ENCODE assay signal across 17 mouse cellular contexts in the genomic region with DNA sequence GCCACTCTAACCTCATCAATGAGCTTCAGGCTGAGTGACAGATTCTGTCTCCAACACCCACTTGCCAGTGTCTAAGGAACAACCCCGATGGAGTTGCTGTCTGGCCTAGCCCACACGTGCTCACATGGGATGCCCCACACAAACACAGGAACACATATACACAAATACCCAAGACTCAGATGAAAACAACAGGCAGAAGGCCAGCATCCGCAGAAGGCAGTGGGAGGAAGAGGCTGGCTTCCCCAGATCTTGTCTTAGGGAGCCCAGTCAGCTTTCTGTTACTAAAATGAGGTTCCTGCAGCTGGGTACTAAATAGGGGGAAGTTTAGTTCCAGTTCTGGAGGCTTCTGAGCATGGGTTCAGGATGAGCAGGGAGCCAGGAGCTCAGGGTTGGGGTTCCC.
A peak's percentile ranks its signal among the peaks of the same experiment; 100 is the strongest.
DNase-seq lines count a peak whose midpoint lies in the region; TF ChIP-seq lines count a peak whose summit lies in the region.
"Had no signal": no experiment of that assay in that cellular context is flagged by ENCODE, and none has a peak within 500 bp of the region (broad histone marks: within the 10 kb centered on the region; RNA-seq: fewer than 3 reads in every experiment).

No protein-coding gene starts in this region.

- peaks cover 11% of the 10 kb centered on the region for H3K4me1 ChIP-seq in thymus, adult 2 months (replicated peaks; ENCODE audit: control insufficient read depth, insufficient read depth, low read length)

- no peak for TF ChIP-seq CTCF in thymus, adult 2 months (IDR thresholded peaks at IDR 0.05; ENCODE audit: borderline replicate concordance, control insufficient read depth, extremely low read depth, insufficient read depth, low read length, poor library complexity)

- no peak overlapping the region for H3K27ac ChIP-seq in thymus, adult 2 months (ENCODE audit: control insufficient read depth, insufficient read depth, low read length)
- H3K27ac ChIP-seq: embryonic facial prominence, embryonic 12.5 days; neural tube, embryonic 15.5 days; stomach, embryonic 15.5 days had no signal

- intact Hi-C loops in left cerebral cortex, postnatal 4 days (cut with DNase I), result no loop called here

- 58% methylated on average over 3 of the region's 3 CpGs for WGBS in thymus, adult 2 months

- DNase-seq in left cerebral cortex, adult 11 months (ENCODE audit: low spot score), result peak; percentile 53
- DNase-seq in left cerebral cortex, postnatal 4 days, result no peak
- DNase-seq in frontal cortex, postnatal 14 days (ENCODE audit: low spot score in 2 of 2), result peak; percentile 41 to 46
- DNase-seq in left cerebral cortex, adult 18-20 months (ENCODE audit: low spot score in 2 of 2), result peak; percentile 34 to 63
- DNase-seq in right cerebral cortex, postnatal 36 days (ENCODE audit: low spot score in 2 of 2), result peak; percentile 57 to 72
- no peak for DNase-seq in ovary, adult 18-20 months (ENCODE audit: low spot score)
- DNase-seq in thymus, adult 2 months, result no peak
- DNase-seq: adrenal gland, adult 8-10 months; B cell, adult 2 months; cerebellum, postnatal 25 days; gastrocnemius, postnatal 14 days; kidney, postnatal 14 days; thymus, postnatal 25 days had no signal

- no peak for TF ChIP-seq POLR2A in thymus, adult 2 months (IDR thresholded peaks at IDR 0.05; ENCODE audit: control insufficient read depth, extremely low read depth, insufficient read depth, low read length, poor library complexity)

- H3K4me3 ChIP-seq in thymus, adult 2 months (ENCODE audit: control insufficient read depth, insufficient read depth, low read length), result no peak overlapping the region
- H3K4me3 ChIP-seq: embryonic facial prominence, embryonic 12.5 days; heart, embryonic 12.5 days; neural tube, embryonic 15.5 days; stomach, embryonic 15.5 days had no signal

- no peaks in the 10 kb centered on the region for H3K27me3 ChIP-seq in thymus, adult 2 months (ENCODE audit: control insufficient read depth, insufficient read depth, low read length)
- H3K27me3 ChIP-seq: heart, embryonic 12.5 days; neural tube, embryonic 15.5 days; stomach, embryonic 15.5 days had no signal

- H3K36me3 ChIP-seq in thymus, adult 2 months (ENCODE audit: control insufficient read depth, insufficient read depth, low read length), result no peaks in the 10 kb centered on the region
- H3K36me3 ChIP-seq: embryonic facial prominence, embryonic 12.5 days; neural tube, embryonic 15.5 days; stomach, embryonic 15.5 days had no signal

Comparison
In these comparisons a context has a peak if more than half of its experiments do, and no peak if none do; other contexts are left out.
1. DNase-seq: peak in left cerebral cortex, adult 11 months (single experiment), frontal cortex, postnatal 14 days (2 of 2), left cerebral cortex, adult 18-20 months (2 of 2) and right cerebral cortex, postnatal 36 days (2 of 2); none in left cerebral cortex, postnatal 4 days (single experiment), ovary, adult 18-20 months (single experiment) and thymus, adult 2 months (single experiment).